Mouse (Mus musculus): ENCODE measurements at regions not wholly inside any gene's neighbourhood (a gene's known extent, or its start where the extent isn't known, plus 50 kb on each side); places are given as distances from the start of the nearest gene placed in this dataset.

- DNase-seq = no peak
Measured at GRCm38 (mm10) chr10:105704472-105705235, 130.4 kb upstream of the Tmtc2 start.

- no peak for DNase-seq
Measured at GRCm38 (mm10) chr10:105693131-105693530, 118.9 kb upstream of the Tmtc2 start.

GRCm38 (mm10) chr10:105689388-105689787, 115.1 kb upstream of the Tmtc2 start:
- no peak for DNase-seq

- DNase-seq = no peak
Measured at GRCm38 (mm10) chr10:105688879-105689278, 114.6 kb upstream of the Tmtc2 start.

GRCm38 (mm10) chr10:105686876-105687275, 112.6 kb upstream of the Tmtc2 start:
- no peak for DNase-seq

GRCm38 (mm10) chr10:105679598-105679997, 105.3 kb upstream of the Tmtc2 start:
- DNase-seq = no peak

GRCm38 (mm10) chr10:105666959-105667358, 92.7 kb upstream of the Tmtc2 start:
- DNase-seq = no peak

- no peak for DNase-seq
Measured at GRCm38 (mm10) chr10:105660761-105661160, 86.5 kb upstream of the Tmtc2 start.

- DNase-seq = no peak
Measured at GRCm38 (mm10) chr10:105656788-105657187, 82.5 kb upstream of the Tmtc2 start.

- DNase-seq = no peak
Measured at GRCm38 (mm10) chr10:105652475-105652874, 78.2 kb upstream of the Tmtc2 start.

GRCm38 (mm10) chr10:105639011-105639451, 64.8 kb upstream of the Tmtc2 start:
- DNase-seq = peak; percentile 16

GRCm38 (mm10) chr10:105638500-105638899, 64.2 kb upstream of the Tmtc2 start:
- DNase-seq = no peak

GRCm38 (mm10) chr10:105626842-105627241, 52.6 kb upstream of the Tmtc2 start:
- no peak for DNase-seq

- DNase-seq = no peak
Measured at GRCm38 (mm10) chr10:105625324-105625950, 51.2 kb upstream of the Tmtc2 start.
